Mouse (Mus musculus) heart, embryonic 14.5 days (tissue): ENCODE results near the gene Fam19a5. TPM values are rescaled to one million over a fixed set of nuclear protein-coding genes. Genes with fewer than 3 reads are reported as not detected.

ENCODE experiments used
- ATAC-seq: fragments of 200-750 bp; cut with Nextera tagmentation; 2 replicates; pipeline ENCODE4 v1.8.0; 2017; ENCODE audit warnings: low read depth, moderate TSS enrichment; ENCODE audit not compliant: insufficient number of reproducible peaks, insufficient read depth, low FRiP score
- H3K27ac ChIP-seq, 2 experiments: fragments of 200-500 bp in 1 of 2; fragments of 300-500 bp in 1 of 2; sonication (generic) in 1 of 2; replicated peaks in 1 of 2; 2 replicates each; pipeline ENCODE4 v1.5.1; 2012 to 2014; ENCODE audit warnings: low read depth in 2 of 2, low read length in 2 of 2, control low read depth in 1 of 2, mild to moderate bottlenecking in 1 of 2, mixed read lengths in 1 of 2; ENCODE audit not compliant: control insufficient read depth in 1 of 2, insufficient read depth in 1 of 2
- H3K27me3 ChIP-seq: fragments of 300-500 bp; sonication (generic); 2 replicates; pipeline ENCODE4 v1.6.1; 2014; ENCODE audit warnings: mild to moderate bottlenecking, low read length, control low read depth; ENCODE audit not compliant: control insufficient read depth, insufficient read depth
- H3K36me3 ChIP-seq: fragments of 300-500 bp; sonication (generic); 2 replicates; pipeline ENCODE4 v1.6.1; 2014; ENCODE audit warnings: mild to moderate bottlenecking, control low read depth, low read length, mixed read lengths; ENCODE audit not compliant: control insufficient read depth, insufficient read depth
- H3K4me1 ChIP-seq, 2 experiments: fragments of 200-500 bp in 1 of 2; fragments of 300-500 bp in 1 of 2; sonication (generic) in 1 of 2; 2 replicates each; pipeline ENCODE4 v1.6.1; 2012 to 2014; ENCODE audit warnings: low read length in 2 of 2, control low read depth in 1 of 2, mixed read lengths in 1 of 2; ENCODE audit not compliant: control insufficient read depth in 2 of 2, insufficient read depth in 2 of 2
- H3K4me2 ChIP-seq: fragments of 300-500 bp; sonication (generic); 2 replicates; pipeline ENCODE4 v1.6.1; 2014; ENCODE audit warnings: mild to moderate bottlenecking, low read length
- H3K4me3 ChIP-seq, 2 experiments: fragments of 200-500 bp in 1 of 2; fragments of 300-500 bp in 1 of 2; sonication (generic) in 1 of 2; 2 replicates each; pipeline ENCODE4 v1.5.1; 2012 to 2014; ENCODE audit warnings: low read length in 2 of 2, mild to moderate bottlenecking in 2 of 2, control low read depth in 1 of 2, low read depth in 1 of 2, moderate library complexity in 1 of 2; ENCODE audit not compliant: control insufficient read depth in 1 of 2, insufficient read depth in 1 of 2
- H3K9ac ChIP-seq: fragments of 300-500 bp; sonication (generic); 2 replicates; pipeline ENCODE4 v1.6.1; 2014; ENCODE audit warnings: mild to moderate bottlenecking, low read length
- H3K9me3 ChIP-seq: fragments of 300-500 bp; sonication (generic); 2 replicates; pipeline ENCODE4 v1.6.1; 2016; ENCODE audit warnings: low read length, control low read depth; ENCODE audit not compliant: control insufficient read depth
- WGBS: fragments of 180-500 bp; shearing (Covaris S2); extraction: QIAGEN DNeasy Blood & Tissue Kit; methylation state at CpG from one replicate; pipeline ENCODE4 v1.1.7; 2014; 5-methylcytosine and 5-hydroxymethylcytosine counted together
- polyA plus RNA-seq: library from polyadenylated mRNA; unstranded; fragments of >200 nt; fragmentation: Nextera tagmentation; extraction: Ambion mirVana; gene quantifications from 2 replicates; pipeline ENCODE4 v1.2.1, GENCODE M21; 2014

Gene Fam19a5
- polyA plus RNA-seq, 1 experiment from 2014 or later: 0.57 TPM

DNA sequence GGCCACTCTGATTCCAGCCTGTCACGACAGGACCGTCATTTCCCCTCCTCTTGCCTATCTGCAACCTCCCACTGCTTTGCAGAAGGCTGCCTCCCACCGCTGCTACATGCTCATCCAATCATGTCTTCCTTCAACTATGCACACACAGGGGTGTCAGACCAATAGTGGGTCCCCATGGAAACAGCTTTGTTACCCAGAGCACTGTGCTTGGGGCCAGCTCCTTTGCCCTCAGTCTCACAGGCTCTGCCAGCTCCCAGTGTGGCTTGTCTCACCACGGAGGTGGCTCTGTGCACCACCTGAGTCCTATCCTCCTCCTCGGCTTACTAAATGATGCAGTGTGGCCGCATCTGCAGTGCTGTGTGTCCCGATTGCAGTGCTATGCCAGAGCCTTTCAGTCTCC is 123.3 kb downstream of the Fam19a5 start:
- no peaks in the 10 kb centered on the region for H3K4me1 ChIP-seq
- no peak for ATAC-seq
- H3K9me3 ChIP-seq: no peaks in the 10 kb centered on the region
- H3K4me3 ChIP-seq: no peak overlapping the region
- 71% methylated on average over 7 of the region's 7 CpGs for WGBS
- no peaks in the 10 kb centered on the region for H3K36me3 ChIP-seq
- no peak overlapping the region for H3K4me2 ChIP-seq
- no peak overlapping the region for H3K27ac ChIP-seq
- H3K9ac ChIP-seq: no peak overlapping the region
- H3K27me3 ChIP-seq: no peaks in the 10 kb centered on the region

DNA sequence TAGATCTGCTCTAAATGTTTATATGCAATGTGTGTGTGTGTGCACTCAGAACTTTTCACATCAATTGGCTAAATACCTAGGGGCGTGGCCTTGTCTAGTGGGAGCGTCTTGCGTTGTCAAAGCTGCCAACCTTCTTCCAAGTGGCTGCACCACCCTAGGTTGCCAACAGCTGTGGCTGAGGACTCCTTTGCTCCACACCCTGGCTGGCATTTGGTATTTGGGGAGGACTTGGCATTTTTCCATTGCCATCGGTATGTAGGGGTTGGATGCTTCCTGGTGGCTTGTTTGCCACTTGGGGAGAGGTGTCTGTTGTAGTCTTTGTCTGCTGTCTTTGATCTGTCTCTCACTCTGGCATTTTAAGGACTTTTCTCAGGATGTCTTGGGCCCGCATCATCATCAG is 124.0 kb downstream of the Fam19a5 start:
- no peak for ATAC-seq
- no peaks in the 10 kb centered on the region for H3K4me1 ChIP-seq
- WGBS: 76% methylated on average over 5 of the region's 5 CpGs
- H3K27me3 ChIP-seq: no peaks in the 10 kb centered on the region
- H3K36me3 ChIP-seq: no peaks in the 10 kb centered on the region
- H3K4me2 ChIP-seq: no peak overlapping the region
- H3K4me3 ChIP-seq: no peak overlapping the region
- no peaks in the 10 kb centered on the region for H3K9me3 ChIP-seq
- no peak overlapping the region for H3K27ac ChIP-seq
- no peak overlapping the region for H3K9ac ChIP-seq

DNA sequence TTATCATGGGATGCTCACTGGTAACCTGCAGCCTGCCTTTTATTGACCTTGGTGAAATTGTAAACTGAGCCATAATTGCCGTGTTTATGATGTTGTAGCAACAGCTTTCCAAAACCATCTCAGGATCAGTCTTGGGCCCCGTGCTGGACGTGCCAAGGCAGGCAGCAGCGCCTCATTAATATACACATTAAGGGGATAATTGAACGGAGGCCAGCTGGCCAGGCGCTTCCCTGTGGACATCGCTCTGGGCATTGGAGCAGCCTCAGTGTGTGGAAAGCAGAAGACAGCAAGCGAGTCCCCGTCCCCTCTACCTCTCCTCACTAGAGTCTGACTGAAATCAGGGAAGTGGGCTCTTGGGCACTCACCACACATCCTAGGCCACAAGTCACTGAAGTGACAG is 127.8 kb downstream of the Fam19a5 start:
- no peak overlapping the region for H3K4me2 ChIP-seq
- H3K9me3 ChIP-seq: no peaks in the 10 kb centered on the region
- WGBS: 87% methylated on average over 9 of the region's 9 CpGs
- H3K36me3 ChIP-seq: no peaks in the 10 kb centered on the region
- H3K27me3 ChIP-seq: no peaks in the 10 kb centered on the region
- ATAC-seq: no peak
- no peak overlapping the region for H3K27ac ChIP-seq
- no peak overlapping the region for H3K9ac ChIP-seq
- no peak overlapping the region for H3K4me3 ChIP-seq
- H3K4me1 ChIP-seq: no peaks in the 10 kb centered on the region

DNA sequence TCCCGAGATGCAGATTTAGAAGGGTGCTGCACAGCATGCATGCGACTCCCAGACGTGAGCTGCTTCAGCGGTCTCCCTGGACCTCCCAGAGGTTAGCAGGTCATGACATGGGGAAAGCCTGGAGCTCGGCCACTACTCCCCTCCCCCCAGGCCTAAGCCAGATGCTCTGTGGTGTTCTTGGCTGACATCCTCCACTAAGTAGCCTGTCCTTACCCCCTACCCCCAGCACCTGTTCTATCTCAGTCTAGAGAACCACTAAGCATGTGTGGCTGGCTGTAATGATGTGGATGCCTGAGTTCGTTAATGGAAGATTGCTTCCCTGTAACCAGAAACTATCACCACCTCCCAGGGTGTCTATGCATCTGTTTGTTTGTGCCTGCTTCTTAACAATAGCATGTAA is 134.6 kb downstream of the Fam19a5 start:
- Histone ChIP-seq H3K4me3 (no peak overlapping the region), H3K9me3 (no peaks in the 10 kb centered on the region), H3K27me3 (no peaks in the 10 kb centered on the region), H3K9ac (no peak overlapping the region), H3K4me2 (no peak overlapping the region), H3K36me3 (no peaks in the 10 kb centered on the region), H3K4me1 (peaks cover 9 to 10% of the 10 kb centered on the region in 2 experiments; a peak in 3 of 4 replicates), H3K27ac (no peak overlapping the region)
- WGBS: 46% methylated on average over 6 of the region's 6 CpGs
- no peak for ATAC-seq

DNA sequence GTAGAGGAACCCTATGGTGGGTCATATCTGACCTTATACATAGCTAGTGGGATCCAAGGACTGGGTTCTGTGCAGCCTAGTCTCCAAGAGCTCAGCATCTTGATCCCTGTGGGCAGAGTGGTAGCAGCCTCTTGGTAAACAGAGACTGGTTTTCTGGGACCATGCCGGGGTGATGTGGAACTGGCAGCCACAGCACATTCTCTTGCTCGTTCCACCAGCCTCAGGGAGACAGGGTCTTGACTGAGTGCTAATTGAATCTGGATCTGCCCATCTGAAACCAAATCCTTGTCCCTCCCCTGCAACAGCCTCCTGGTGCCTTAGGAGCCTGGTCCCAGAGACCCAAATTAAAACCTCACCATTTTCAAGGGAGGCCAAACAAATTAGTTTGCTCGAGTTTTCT is 138.3 kb downstream of the Fam19a5 start:
- peaks cover 12 to 14% of the 10 kb centered on the region in 2 experiments; a peak in 3 of 4 replicates for H3K4me1 ChIP-seq
- no peaks in the 10 kb centered on the region for H3K27me3 ChIP-seq
- H3K4me3 ChIP-seq: no peak overlapping the region
- no peak overlapping the region for H3K27ac ChIP-seq
- ATAC-seq: no peak
- no peaks in the 10 kb centered on the region for H3K36me3 ChIP-seq
- no peak overlapping the region for H3K9ac ChIP-seq
- H3K9me3 ChIP-seq: no peaks in the 10 kb centered on the region
- 69% methylated on average over 3 of the region's 3 CpGs for WGBS
- H3K4me2 ChIP-seq: no peak overlapping the region

DNA sequence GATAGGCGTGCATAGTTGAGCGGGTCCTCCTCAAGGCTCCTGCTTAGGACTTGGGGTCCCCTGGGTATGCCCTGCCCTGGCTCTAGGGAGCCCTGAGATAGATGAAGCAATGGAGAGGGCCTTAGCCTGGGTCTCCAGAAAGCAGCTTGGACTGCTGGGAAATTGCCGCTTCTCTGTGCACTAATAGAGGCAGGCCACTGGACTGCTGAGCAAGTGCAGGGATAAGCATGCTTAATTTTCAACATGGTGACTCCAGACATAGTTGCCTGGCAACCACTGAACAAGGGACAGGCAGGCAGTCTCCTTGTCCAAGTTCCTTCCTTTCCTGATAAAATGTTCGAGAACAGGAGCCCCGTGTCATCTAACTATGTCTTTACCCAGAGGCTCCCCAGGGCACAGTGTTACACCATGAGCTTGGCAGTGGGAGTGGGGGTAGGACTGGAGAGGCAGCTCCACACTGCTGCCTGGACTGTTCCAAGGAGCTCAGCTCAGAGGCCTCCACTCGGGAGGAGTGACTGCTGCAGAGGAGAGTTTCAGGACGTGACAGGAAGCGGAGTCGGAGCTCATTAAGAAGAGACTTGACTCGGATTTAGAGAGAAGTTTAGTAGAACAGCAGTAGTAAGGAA is 142.4 kb downstream of the Fam19a5 start:
- Histone ChIP-seq H3K4me3 (no peak overlapping the region), H3K27me3 (no peaks in the 10 kb centered on the region), H3K36me3 (no peaks in the 10 kb centered on the region), H3K9me3 (no peaks in the 10 kb centered on the region), H3K9ac (no peak overlapping the region), H3K4me1 (peaks cover 2 to 5% of the 10 kb centered on the region in 2 experiments; a peak in 1 of 4 replicates), H3K4me2 (no peak overlapping the region), H3K27ac (no peak overlapping the region)
- peak; percentile 45; the same call in 1 of the 2 replicates for ATAC-seq
- WGBS: 46% methylated on average over 10 of the region's 10 CpGs

DNA sequence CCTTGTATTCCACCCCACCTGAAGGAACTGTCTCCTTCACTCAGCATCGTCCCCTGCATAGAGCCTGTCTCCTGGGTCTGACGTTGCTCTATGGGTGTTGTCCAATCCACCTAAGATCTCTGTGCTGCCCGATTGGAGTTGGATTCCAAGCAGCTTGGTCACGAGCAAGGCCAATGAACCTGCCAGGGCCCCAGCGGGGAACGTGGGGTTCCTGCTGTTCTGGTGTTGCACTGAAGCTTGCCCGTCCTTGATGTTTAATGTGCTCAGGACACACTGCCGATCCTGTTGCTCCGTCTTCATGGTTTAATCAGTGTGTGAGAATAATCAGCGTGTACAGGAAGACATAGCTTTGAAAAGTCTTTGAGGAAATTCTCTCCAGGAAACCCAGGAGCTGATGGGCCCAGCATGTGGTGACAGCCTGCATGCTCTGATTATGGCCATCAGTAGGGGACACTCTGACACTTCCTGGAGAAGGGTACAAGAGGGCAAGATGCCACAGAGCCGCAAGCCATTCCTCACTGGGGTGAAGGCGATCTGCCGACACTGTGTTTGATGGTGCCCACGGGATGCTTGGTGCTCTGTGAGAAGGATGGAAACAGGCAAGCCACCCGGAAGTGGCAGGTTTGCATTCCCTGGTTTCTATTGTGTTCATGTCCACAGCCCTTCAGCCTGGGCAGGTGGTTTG is 147.3 kb downstream of the Fam19a5 start:
- no peak overlapping the region for H3K4me3 ChIP-seq

More for the DNA sequence above, 147.3 kb downstream of the Fam19a5 start:
- no peaks in the 10 kb centered on the region for H3K27me3 ChIP-seq
- WGBS: 72% methylated on average over 15 of the region's 15 CpGs
- no peaks in the 10 kb centered on the region for H3K9me3 ChIP-seq
- no peak overlapping the region for H3K4me2 ChIP-seq
- ATAC-seq: no peak
- H3K9ac ChIP-seq: no peak overlapping the region
- H3K4me1 ChIP-seq: peaks cover 2 to 5% of the 10 kb centered on the region in 2 experiments; a peak in 1 of 4 replicates
- no peaks in the 10 kb centered on the region for H3K36me3 ChIP-seq
- H3K27ac ChIP-seq: no peak overlapping the region
